Mouse (Mus musculus): ENCODE results near the gene Gm10518.

GRCm38 (mm10) chr1:179828051-179828450, 24.9 kb downstream of the Gm10518 start:
- TF ChIP-seq CTCF (IDR thresholded peaks at IDR 0.05; ENCODE audit: control insufficient read depth, insufficient read depth, low read length) (no peak), POLR2A (IDR thresholded peaks at IDR 0.05; ENCODE audit: borderline replicate concordance, control insufficient read depth, low read depth, low read length) (no peak)
